Comparison of ENCODE assay signal across 10 mouse cellular contexts in genomic region chr5:66679222-66679621, GRCm38 (mm10). TPM values are rescaled to one million over a fixed set of nuclear protein-coding genes. Genes with fewer than 3 reads are reported as not detected.
DNase-seq lines count a peak whose midpoint lies in the region; ATAC-seq and TF ChIP-seq lines count a peak whose summit lies in the region.
"Had no signal": no experiment of that assay in that cellular context is flagged by ENCODE, and none has a peak within 500 bp of the region (broad histone marks: within the 10 kb centered on the region; RNA-seq: fewer than 3 reads in every experiment).

No protein-coding gene starts in this region.

- H3K4me2 ChIP-seq in kidney, embryonic 14.5 days (replicated peaks; ENCODE audit: low read depth, low read length): no peak overlapping the region
- peak overlapping the region; percentile 81 for H3K4me2 ChIP-seq in hindbrain, postnatal 0 days (ENCODE audit: low read depth, low read length)
- H3K4me2 ChIP-seq in neural tube, embryonic 15.5 days: peak overlapping the region; percentile 68
- H3K4me2 ChIP-seq: limb, embryonic 12.5 days had no signal

- WGBS in kidney, embryonic 14.5 days: 78% methylated on average over 10 of the region's 10 CpGs
- 28% methylated on average over 10 of the region's 10 CpGs for WGBS in hindbrain, postnatal 0 days
- 44% methylated on average over 10 of the region's 10 CpGs for WGBS in neural tube, embryonic 15.5 days

- no peak overlapping the region for H3K4me3 ChIP-seq in kidney, embryonic 14.5 days (ENCODE audit: low read length)
- peak overlapping the region; percentile 79 for H3K4me3 ChIP-seq in hindbrain, postnatal 0 days (ENCODE audit: low read length)
- H3K4me3 ChIP-seq in neural tube, embryonic 15.5 days (replicated peaks): peak overlapping the region; percentile 85
- H3K4me3 ChIP-seq: limb, embryonic 12.5 days had no signal

- no peak overlapping the region for H3K9ac ChIP-seq in kidney, embryonic 14.5 days (ENCODE audit: low read depth, low read length)
- no peak overlapping the region for H3K9ac ChIP-seq in hindbrain, postnatal 0 days (replicated peaks; ENCODE audit: low read length)
- no peak overlapping the region; the same call in 1 of the 2 replicates for H3K9ac ChIP-seq in neural tube, embryonic 15.5 days (replicated peaks)
- H3K9ac ChIP-seq: limb, embryonic 12.5 days had no signal

- no peak overlapping the region for H3K27ac ChIP-seq in kidney, embryonic 14.5 days (ENCODE audit: low read depth, low read length)
- no peak overlapping the region for H3K27ac ChIP-seq in hindbrain, postnatal 0 days
- H3K27ac ChIP-seq in neural tube, embryonic 15.5 days (replicated peaks): no peak overlapping the region
- H3K27ac ChIP-seq: limb, embryonic 12.5 days had no signal

- peak; percentile 11 for DNase-seq in kidney, postnatal 14 days
- DNase-seq in brain, adult 2 months (ENCODE audit: low read depth, low spot score): peak; percentile 89
- DNase-seq in hindbrain, postnatal 0 days (ENCODE audit: low spot score): peak; percentile 58
- no peak for DNase-seq in gastrocnemius, postnatal 25 days
- no peak for DNase-seq in kidney, adult 9 months
- no peak for DNase-seq in spleen, postnatal 36 days (ENCODE audit: low spot score in 2 of 2)

- peaks cover 9% of the 10 kb centered on the region; the same call in 1 of the 2 replicates for H3K4me1 ChIP-seq in kidney, embryonic 14.5 days (ENCODE audit: control insufficient read depth, insufficient read depth, low read length)
- no peaks in the 10 kb centered on the region for H3K4me1 ChIP-seq in hindbrain, postnatal 0 days (ENCODE audit: insufficient read depth, low read length)
- peaks cover 33% of the 10 kb centered on the region for H3K4me1 ChIP-seq in neural tube, embryonic 15.5 days

- no peak for ATAC-seq in kidney, embryonic 14.5 days (ENCODE audit: low FRiP score, low TSS enrichment)
- ATAC-seq in hindbrain, postnatal 0 days: no peak
- no peak for ATAC-seq in neural tube, embryonic 15.5 days (ENCODE audit: low FRiP score)

- no peak for TF ChIP-seq CTCF in hindbrain, postnatal 0 days (IDR thresholded peaks at IDR 0.05; ENCODE audit: low read depth)

- H3K36me3 ChIP-seq in kidney, embryonic 14.5 days (ENCODE audit: control insufficient read depth, insufficient read depth, low read length): no peaks in the 10 kb centered on the region
- peaks cover 31% of the 10 kb centered on the region; the same call in 1 of the 2 replicates for H3K36me3 ChIP-seq in hindbrain, postnatal 0 days (ENCODE audit: insufficient read depth, low read length)
- peaks cover 40% of the 10 kb centered on the region for H3K36me3 ChIP-seq in neural tube, embryonic 15.5 days
- H3K36me3 ChIP-seq: limb, embryonic 12.5 days had no signal

- peaks cover 18% of the 10 kb centered on the region for H3K27me3 ChIP-seq in kidney, embryonic 14.5 days (ENCODE audit: control insufficient read depth, insufficient read depth, low read length)
- H3K27me3 ChIP-seq in hindbrain, postnatal 0 days (ENCODE audit: insufficient read depth, low read length): no peaks in the 10 kb centered on the region
- no peaks in the 10 kb centered on the region; the same call in 1 of the 2 replicates for H3K27me3 ChIP-seq in neural tube, embryonic 15.5 days (replicated peaks)

- no peaks in the 10 kb centered on the region for H3K9me3 ChIP-seq in kidney, embryonic 14.5 days (ENCODE audit: control insufficient read depth, low read length)
- H3K9me3 ChIP-seq in hindbrain, postnatal 0 days (ENCODE audit: low read length): no peaks in the 10 kb centered on the region
- no peaks in the 10 kb centered on the region for H3K9me3 ChIP-seq in neural tube, embryonic 15.5 days (replicated peaks)
- H3K9me3 ChIP-seq: limb, embryonic 12.5 days had no signal

RNA-seq across cellular contexts. Expression of gene Uchl1, which starts 3.3 kb away (rescaled TPM):
- polyA plus RNA-seq in kidney, embryonic 14.5 days (2014; fragmentation: Nextera tagmentation; extraction: Ambion mirVana): 55.1 and 61.9 TPM in 2 replicates
- total RNA-seq in hindbrain, postnatal 0 days (2014; rRNA removed): 1,561 and 1,591 TPM in 2 replicates
- polyA plus RNA-seq in hindbrain, postnatal 0 days (2015; fragmentation: Nextera tagmentation; extraction: Ambion mirVana): 1,671 and 1,715 TPM in 2 replicates
- polyA plus RNA-seq in neural tube, embryonic 15.5 days (2015; fragmentation: Nextera tagmentation; extraction: Ambion mirVana): 1,207 and 1,502 TPM in 2 replicates
- total RNA-seq in gastrocnemius, postnatal 25 days (2021): 1 to 10 TPM; 4.2 to 6.2 TPM
- total RNA-seq: MEL had no signal

Comparison
In these comparisons a context has a peak if more than half of its experiments do, and no peak if none do; other contexts are left out.
1. DNase-seq: peak in kidney, postnatal 14 days (single experiment), brain, adult 2 months (single experiment) and hindbrain, postnatal 0 days (single experiment); none in gastrocnemius, postnatal 25 days (single experiment), kidney, adult 9 months (single experiment) and spleen, postnatal 36 days (0 of 2).
2. RNA of gene Uchl1, which starts 3.3 kb away (polyA plus RNA-seq): 1,671 to 1,715 TPM in hindbrain, postnatal 0 days and 1,207 to 1,502 TPM in neural tube, embryonic 15.5 days; 55.1 to 61.9 TPM in kidney, embryonic 14.5 days; every median in the first group is over 10 times any median in the second.